Mouse (Mus musculus) midbrain, postnatal 0 days (tissue): Measurements from ENCODE around the gene Ntn1. TPM values are rescaled to one million over a fixed set of nuclear protein-coding genes. Genes with fewer than 3 reads are reported as not detected.

Experiments
- ATAC-seq: fragments of 200-750 bp; cut with Nextera tagmentation; 2 replicates; pipeline ENCODE4 v1.8.0; 2017; ENCODE audit warnings: moderate number of reproducible peaks, mild to moderate bottlenecking, moderate TSS enrichment, moderate library complexity; ENCODE audit not compliant: low FRiP score
- DNase-seq: peaks from one replicate; pipeline ENCODE4 v3.0.0-alpha.2; 2015; ENCODE audit warnings: low spot score
- H3K27ac ChIP-seq: fragments of 300-500 bp; sonication (generic); 2 replicates; pipeline ENCODE4 v1.5.1; 2014; ENCODE audit warnings: low read depth, mild to moderate bottlenecking, low read length, mixed read lengths
- H3K27me3 ChIP-seq: fragments of 300-500 bp; sonication (generic); 2 replicates; pipeline ENCODE4 v1.6.1; 2014; ENCODE audit warnings: low read length, control low read depth, mixed read lengths; ENCODE audit not compliant: insufficient read depth
- H3K36me3 ChIP-seq: fragments of 300-500 bp; sonication (generic); 2 replicates; pipeline ENCODE4 v1.6.1; 2014; ENCODE audit warnings: low read length, control low read depth, mixed read lengths; ENCODE audit not compliant: insufficient read depth
- H3K4me1 ChIP-seq: fragments of 300-500 bp; sonication (generic); 2 replicates; pipeline ENCODE4 v1.6.1; 2014; ENCODE audit warnings: mild to moderate bottlenecking, control low read depth, antibody characterized with exemption, low read length, mixed read lengths; ENCODE audit not compliant: insufficient read depth
- H3K4me2 ChIP-seq: fragments of 300-500 bp; sonication (generic); 2 replicates; pipeline ENCODE4 v1.6.1; 2014; ENCODE audit warnings: low read depth, mild to moderate bottlenecking, low read length, mixed read lengths; ENCODE audit not compliant: poor library complexity, severe bottlenecking
- H3K4me3 ChIP-seq: fragments of 300-500 bp; sonication (generic); 2 replicates; pipeline ENCODE4 v1.5.1; 2014; ENCODE audit warnings: low read depth, mild to moderate bottlenecking, low read length, moderate library complexity
- H3K9ac ChIP-seq: fragments of 300-500 bp; sonication (generic); replicated peaks from 2 replicates; pipeline ENCODE4 v1.6.1; 2014; ENCODE audit warnings: mild to moderate bottlenecking, low read length, moderate library complexity, mixed read lengths; ENCODE audit not compliant: poor library complexity, severe bottlenecking
- H3K9me3 ChIP-seq: fragments of 300-500 bp; sonication (generic); 2 replicates; pipeline ENCODE4 v1.6.1; 2016; ENCODE audit warnings: low read length, control low read depth
- CTCF ChIP-seq: IDR thresholded peaks from 2 replicates; pipeline ENCODE4 v1.5.1; 2016; ENCODE audit warnings: antibody characterized with exemption, mild to moderate bottlenecking
- WGBS: fragments of 180-500 bp; shearing (Covaris S2); extraction: QIAGEN DNeasy Blood & Tissue Kit; methylation state at CpG from one replicate; pipeline ENCODE4 v1.1.7; 2014; 5-methylcytosine and 5-hydroxymethylcytosine counted together
- polyA plus RNA-seq: library from polyadenylated mRNA; unstranded; fragments of >200 nt; fragmentation: Nextera tagmentation; extraction: Ambion mirVana; gene quantifications from 2 replicates; pipeline ENCODE4 v1.2.1, GENCODE M21; 2015
- total RNA-seq: library from RNA; depleted of rRNA; stranded (reverse); fragments of >200 nt; gene quantifications from 2 replicates; pipeline ENCODE4 v1.2.3, GENCODE M21; 2014

Gene Ntn1
- total and polyA plus RNA-seq, 2 experiments from 2014 or later: 9.6 to 66.4 TPM

GRCm38 (mm10) chr11:68290631-68291030 is 110.0 kb downstream of the Ntn1 start:
- no peak overlapping the region for H3K9ac ChIP-seq
- no peaks in the 10 kb centered on the region for H3K27me3 ChIP-seq
- no peaks in the 10 kb centered on the region; the same call in 1 of the 2 replicates for H3K4me1 ChIP-seq
- DNase-seq: peak; percentile 19
- no peaks in the 10 kb centered on the region for H3K9me3 ChIP-seq
- H3K4me3 ChIP-seq: no peak overlapping the region
- no peak overlapping the region for H3K4me2 ChIP-seq
- no peak for TF ChIP-seq CTCF
- no peak overlapping the region for H3K27ac ChIP-seq
- 56% methylated on average over 8 of the region's 8 CpGs for WGBS
- H3K36me3 ChIP-seq: no peaks in the 10 kb centered on the region
- ATAC-seq: no peak

GRCm38 (mm10) chr11:68287331-68287730 is 113.3 kb downstream of the Ntn1 start:
- Histone ChIP-seq H3K9me3 (no peaks in the 10 kb centered on the region), H3K4me3 (no peak overlapping the region), H3K4me2 (no peak overlapping the region), H3K27ac (no peak overlapping the region), H3K36me3 (no peaks in the 10 kb centered on the region), H3K9ac (no peak overlapping the region), H3K27me3 (no peaks in the 10 kb centered on the region), H3K4me1 (no peaks in the 10 kb centered on the region; the same call in 1 of the 2 replicates)
- TF ChIP-seq CTCF: no peak
- DNase-seq: no peak
- no peak for ATAC-seq
- WGBS: 82% methylated on average over 5 of the region's 5 CpGs

DNA sequence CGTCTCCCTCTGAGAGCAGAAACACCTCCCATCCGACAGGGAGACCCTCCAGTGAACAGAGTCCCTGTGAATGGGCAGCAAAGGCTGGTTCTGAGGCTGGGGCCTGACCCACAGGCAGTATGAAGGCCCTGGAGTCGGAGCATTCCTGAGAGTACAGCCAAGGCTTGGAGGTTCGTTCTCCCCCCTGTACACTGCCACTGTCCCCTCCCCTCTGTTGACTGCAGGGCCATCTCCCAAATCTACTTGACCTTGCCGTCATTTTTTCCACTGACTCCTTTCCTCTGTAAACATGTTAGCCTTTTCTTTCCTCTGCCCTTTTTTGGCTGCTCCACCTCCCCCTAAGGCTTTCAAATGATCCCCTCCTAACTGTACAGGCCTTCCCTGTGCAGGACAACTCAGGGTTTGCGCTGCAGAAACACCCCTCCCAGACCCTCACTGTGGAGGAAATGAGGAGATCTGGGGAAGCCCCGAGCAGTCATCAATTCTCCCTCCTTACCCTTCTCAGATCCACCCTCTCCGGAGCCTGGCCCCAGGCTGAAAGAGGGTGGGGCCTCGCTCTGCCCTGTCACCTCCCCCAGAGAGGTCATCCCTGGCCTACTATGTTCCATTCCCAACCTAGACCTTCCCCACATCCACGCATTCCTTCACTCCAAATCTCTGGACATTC is 114.3 kb downstream of the Ntn1 start:
- WGBS: 64% methylated on average over 10 of the region's 10 CpGs
- no peak for DNase-seq
- no peak for TF ChIP-seq CTCF
- H3K36me3 ChIP-seq: no peaks in the 10 kb centered on the region
- no peak overlapping the region for H3K9ac ChIP-seq
- H3K4me1 ChIP-seq: no peaks in the 10 kb centered on the region; the same call in 1 of the 2 replicates
- no peaks in the 10 kb centered on the region for H3K9me3 ChIP-seq
- H3K4me3 ChIP-seq: no peak overlapping the region
- H3K27me3 ChIP-seq: no peaks in the 10 kb centered on the region
- H3K4me2 ChIP-seq: no peak overlapping the region
- H3K27ac ChIP-seq: no peak overlapping the region
- ATAC-seq: no peak

DNA sequence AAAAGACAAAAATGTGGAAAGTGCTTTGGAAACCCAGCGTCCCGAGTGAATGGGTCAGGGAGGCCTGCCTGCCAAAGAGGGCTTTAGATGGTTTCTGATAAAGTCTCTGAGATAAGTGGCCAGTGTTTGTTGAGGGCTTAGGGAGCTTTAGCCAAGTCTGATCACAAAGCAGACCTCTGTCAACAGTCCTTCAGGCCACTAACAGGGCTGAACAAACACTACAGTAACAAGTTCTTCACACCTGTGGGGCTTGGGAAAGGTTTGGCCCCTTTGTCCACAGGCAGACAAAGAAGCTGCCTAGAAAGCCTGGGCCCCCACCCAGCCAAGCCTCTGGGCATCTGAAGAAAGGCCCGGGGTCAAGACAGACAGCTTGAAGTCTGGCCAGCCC is 114.9 kb downstream of the Ntn1 start:
- ATAC-seq (no peak), DNase-seq (no peak)
- Histone ChIP-seq H3K27me3 (no peaks in the 10 kb centered on the region), H3K9ac (no peak overlapping the region), H3K36me3 (no peaks in the 10 kb centered on the region), H3K27ac (no peak overlapping the region), H3K4me2 (no peak overlapping the region), H3K9me3 (no peaks in the 10 kb centered on the region), H3K4me3 (no peak overlapping the region), H3K4me1 (no peaks in the 10 kb centered on the region; the same call in 1 of the 2 replicates)
- 28% methylated on average over 3 of the region's 3 CpGs for WGBS
- TF ChIP-seq CTCF: no peak

GRCm38 (mm10) chr11:68280001-68280510 is 120.6 kb downstream of the Ntn1 start:
- Histone ChIP-seq H3K36me3 (no peaks in the 10 kb centered on the region), H3K4me3 (no peak overlapping the region), H3K27me3 (peaks cover 16% of the 10 kb centered on the region), H3K4me1 (no peaks in the 10 kb centered on the region), H3K9me3 (no peaks in the 10 kb centered on the region), H3K9ac (no peak overlapping the region), H3K4me2 (no peak overlapping the region), H3K27ac (no peak overlapping the region)
- 85% methylated on average over 10 of the region's 10 CpGs for WGBS
- no peak for ATAC-seq
- no peak for TF ChIP-seq CTCF
- no peak for DNase-seq

DNA sequence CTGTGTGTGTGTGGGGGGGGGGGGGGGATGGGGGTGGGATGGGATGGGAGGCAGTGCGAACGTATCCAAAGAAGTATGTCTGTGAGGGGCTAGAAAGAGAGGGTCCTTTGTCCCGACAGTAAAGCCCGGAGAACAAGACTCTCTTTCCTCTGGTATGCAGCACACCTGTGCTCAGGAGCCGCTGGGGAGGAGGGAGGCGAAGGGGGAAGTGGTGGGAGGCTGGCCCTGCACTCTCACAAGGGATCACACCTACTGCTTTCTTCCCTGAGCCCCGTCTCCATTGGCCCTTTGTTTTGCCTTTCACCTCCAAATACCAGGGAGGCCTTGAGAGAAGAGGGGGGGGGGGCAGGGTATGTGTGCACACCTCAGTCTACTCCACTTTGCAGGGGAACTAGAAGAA is 123.7 kb downstream of the Ntn1 start:
- Histone ChIP-seq H3K36me3 (no peaks in the 10 kb centered on the region), H3K9me3 (no peaks in the 10 kb centered on the region), H3K27me3 (peaks cover 16% of the 10 kb centered on the region), H3K9ac (no peak overlapping the region), H3K27ac (no peak overlapping the region), H3K4me3 (no peak overlapping the region), H3K4me2 (no peak overlapping the region), H3K4me1 (peaks cover 3% of the 10 kb centered on the region; the same call in 1 of the 2 replicates)
- no peak for ATAC-seq
- TF ChIP-seq CTCF: no peak
- DNase-seq: no peak
- 64% methylated on average over 6 of the region's 7 CpGs for WGBS
